Mouse (Mus musculus): ENCODE results near the gene Synj1.

Gene Synj1

GRCm38 (mm10) chr16:90934687-90935328 lies 76.3 kb downstream of the Synj1 start, which contains the start of gene Cfap298:
Gene Cfap298, minus strand, starts transcription at chr16:90935114.
- peak; percentile 89 for DNase-seq

GRCm38 (mm10) chr16:90934193-90934686 lies 76.9 kb downstream of the Synj1 start:
- peak; percentile 59 for DNase-seq

GRCm38 (mm10) chr16:90933534-90934176 lies 77.5 kb downstream of the Synj1 start:
- no peak for DNase-seq

GRCm38 (mm10) chr16:90927446-90927845 lies 83.7 kb downstream of the Synj1 start:
- no peak for DNase-seq

GRCm38 (mm10) chr16:90925461-90925860 lies 85.6 kb downstream of the Synj1 start:
- peak; percentile 36 for DNase-seq

GRCm38 (mm10) chr16:90924606-90925370 lies 86.3 kb downstream of the Synj1 start:
- DNase-seq = no peak

GRCm38 (mm10) chr16:90921471-90922159 lies 89.5 kb downstream of the Synj1 start:
- peak; percentile 60 for DNase-seq

GRCm38 (mm10) chr16:90917156-90917555 lies 94.0 kb downstream of the Synj1 start:
- no peak for DNase-seq

GRCm38 (mm10) chr16:90916040-90916481 lies 95.0 kb downstream of the Synj1 start:
- no peak for DNase-seq

- no peak for DNase-seq
Observed at GRCm38 (mm10) chr16:90911766-90912165, 99.3 kb downstream of the Synj1 start.

- no peak for DNase-seq
Observed at GRCm38 (mm10) chr16:90910855-90911533, 100.1 kb downstream of the Synj1 start.

- DNase-seq = no peak
Observed at GRCm38 (mm10) chr16:90907250-90907649, 103.9 kb downstream of the Synj1 start.

GRCm38 (mm10) chr16:90903300-90903699 lies 107.8 kb downstream of the Synj1 start:
- no peak for DNase-seq

GRCm38 (mm10) chr16:90901364-90901763 lies 109.7 kb downstream of the Synj1 start:
- DNase-seq = no peak

GRCm38 (mm10) chr16:90899498-90899897 lies 111.6 kb downstream of the Synj1 start:
- DNase-seq = no peak

- no peak for DNase-seq
Observed at GRCm38 (mm10) chr16:90897651-90898050, 113.5 kb downstream of the Synj1 start.

GRCm38 (mm10) chr16:90893792-90894191 lies 117.3 kb downstream of the Synj1 start:
- no peak for DNase-seq

GRCm38 (mm10) chr16:90893019-90893418 lies 118.1 kb downstream of the Synj1 start:
- no peak for DNase-seq

- no peak for DNase-seq
Observed at GRCm38 (mm10) chr16:90892081-90892480, 119.0 kb downstream of the Synj1 start.

GRCm38 (mm10) chr16:90891601-90892000 lies 119.5 kb downstream of the Synj1 start:
- DNase-seq = no peak

- no peak for DNase-seq
Observed at GRCm38 (mm10) chr16:90890683-90891082, 120.4 kb downstream of the Synj1 start.
